Mouse (Mus musculus): ENCODE results near the gene Dop1a. TPM values are rescaled to one million over a fixed set of nuclear protein-coding genes. Genes with fewer than 3 reads are reported as not detected.

Dop1a gene
- polyA plus RNA-seq, 1 experiment from 2014 or later = 9.6 TPM

GRCm38 (mm10) chr9:86522335-86522734 lies 55.4 kb downstream of the Dop1a start:
- Histone ChIP-seq H3K4me1 (peaks cover 9% of the 10 kb centered on the region; the same call in 1 of the 2 replicates), H3K4me3 (no peak overlapping the region), H3K27me3 (ENCODE audit: insufficient read depth, poor library complexity, severe bottlenecking) (no peaks in the 10 kb centered on the region), H3K36me3 (peaks cover 14% of the 10 kb centered on the region; the same call in 1 of the 2 replicates), H3K9me3 (no peaks in the 10 kb centered on the region), H3K27ac (no peak overlapping the region)
- DNase-seq (ENCODE audit: low spot score) = no peak

GRCm38 (mm10) chr9:86525600-86525999 lies 58.6 kb downstream of the Dop1a start:
- Histone ChIP-seq H3K36me3 (peaks cover 19% of the 10 kb centered on the region; the same call in 1 of the 2 replicates), H3K27me3 (ENCODE audit: insufficient read depth, poor library complexity, severe bottlenecking) (no peaks in the 10 kb centered on the region), H3K4me3 (no peak overlapping the region), H3K27ac (no peak overlapping the region), H3K4me1 (peaks cover 9% of the 10 kb centered on the region; the same call in 1 of the 2 replicates), H3K9me3 (no peaks in the 10 kb centered on the region)
- no peak for DNase-seq (ENCODE audit: low spot score)
- WGBS = 36% methylated on average over 2 of the region's 2 CpGs

- Histone ChIP-seq H3K4me1 (no peaks in the 10 kb centered on the region), H3K27ac (no peak overlapping the region), H3K27me3 (ENCODE audit: insufficient read depth, poor library complexity, severe bottlenecking) (no peaks in the 10 kb centered on the region), H3K9me3 (no peaks in the 10 kb centered on the region), H3K4me3 (no peak overlapping the region), H3K36me3 (peaks cover 17% of the 10 kb centered on the region)
- no peak for DNase-seq (ENCODE audit: low spot score)
- WGBS = 90% methylated on average over 5 of the region's 5 CpGs
Observed at GRCm38 (mm10) chr9:86534071-86534470, 67.1 kb downstream of the Dop1a start.

GRCm38 (mm10) chr9:86543451-86543850 lies 76.5 kb downstream of the Dop1a start:
- no peaks in the 10 kb centered on the region for H3K9me3 ChIP-seq
- H3K4me1 ChIP-seq = no peaks in the 10 kb centered on the region
- no peak overlapping the region for H3K27ac ChIP-seq
- peaks cover 49% of the 10 kb centered on the region for H3K36me3 ChIP-seq
- H3K4me3 ChIP-seq = no peak overlapping the region
- DNase-seq (ENCODE audit: low spot score) = no peak
- WGBS = 96% methylated on average over 3 of the region's 3 CpGs
- no peaks in the 10 kb centered on the region for H3K27me3 ChIP-seq (ENCODE audit: insufficient read depth, poor library complexity, severe bottlenecking)

- no peaks in the 10 kb centered on the region for H3K27me3 ChIP-seq (ENCODE audit: insufficient read depth, poor library complexity, severe bottlenecking)
- 80% methylated on average over 1 of the region's 1 CpGs for WGBS
- no peaks in the 10 kb centered on the region for H3K9me3 ChIP-seq
- peaks cover 59% of the 10 kb centered on the region for H3K36me3 ChIP-seq
- DNase-seq (ENCODE audit: low spot score) = no peak
- H3K4me3 ChIP-seq = no peak overlapping the region
- no peak overlapping the region for H3K27ac ChIP-seq
- no peaks in the 10 kb centered on the region for H3K4me1 ChIP-seq
Observed at GRCm38 (mm10) chr9:86544559-86544958, 77.6 kb downstream of the Dop1a start.

- WGBS = 81% methylated on average over 5 of the region's 5 CpGs
- H3K4me1 ChIP-seq = no peaks in the 10 kb centered on the region
- no peaks in the 10 kb centered on the region for H3K27me3 ChIP-seq (ENCODE audit: insufficient read depth, poor library complexity, severe bottlenecking)
- H3K4me3 ChIP-seq = no peak overlapping the region
- H3K27ac ChIP-seq = no peak overlapping the region
- peaks cover 57% of the 10 kb centered on the region for H3K36me3 ChIP-seq
- no peak for DNase-seq (ENCODE audit: low spot score)
- no peaks in the 10 kb centered on the region for H3K9me3 ChIP-seq
Observed at GRCm38 (mm10) chr9:86549637-86550162, 82.7 kb downstream of the Dop1a start.

- 89% methylated on average over 3 of the region's 3 CpGs for WGBS
- Histone ChIP-seq H3K9me3 (no peaks in the 10 kb centered on the region), H3K27ac (no peak overlapping the region), H3K4me1 (no peaks in the 10 kb centered on the region), H3K36me3 (peaks cover 59% of the 10 kb centered on the region), H3K4me3 (no peak overlapping the region), H3K27me3 (ENCODE audit: insufficient read depth, poor library complexity, severe bottlenecking) (no peaks in the 10 kb centered on the region)
- no peak for DNase-seq (ENCODE audit: low spot score)
Observed at GRCm38 (mm10) chr9:86550717-86551116, 83.8 kb downstream of the Dop1a start.

- H3K4me3 ChIP-seq = no peak overlapping the region
- H3K9me3 ChIP-seq = no peaks in the 10 kb centered on the region
- H3K27ac ChIP-seq = no peak overlapping the region
- H3K36me3 ChIP-seq = peaks cover 73% of the 10 kb centered on the region
- 94% methylated on average over 9 of the region's 9 CpGs for WGBS
- H3K27me3 ChIP-seq (ENCODE audit: insufficient read depth, poor library complexity, severe bottlenecking) = no peaks in the 10 kb centered on the region
- H3K4me1 ChIP-seq = no peaks in the 10 kb centered on the region
- DNase-seq (ENCODE audit: low spot score) = no peak
Observed at GRCm38 (mm10) chr9:86553886-86554285, 86.9 kb downstream of the Dop1a start.

- Histone ChIP-seq H3K9me3 (no peaks in the 10 kb centered on the region), H3K27me3 (ENCODE audit: insufficient read depth, poor library complexity, severe bottlenecking) (no peaks in the 10 kb centered on the region), H3K4me3 (no peak overlapping the region), H3K36me3 (peaks cover 76% of the 10 kb centered on the region), H3K4me1 (no peaks in the 10 kb centered on the region), H3K27ac (no peak overlapping the region)
- no peak for DNase-seq (ENCODE audit: low spot score)
- 90% methylated on average over 4 of the region's 4 CpGs for WGBS
Observed at GRCm38 (mm10) chr9:86554641-86555040, 87.7 kb downstream of the Dop1a start.

- H3K9me3 ChIP-seq = no peaks in the 10 kb centered on the region
- H3K27me3 ChIP-seq (ENCODE audit: insufficient read depth, poor library complexity, severe bottlenecking) = no peaks in the 10 kb centered on the region
- no peaks in the 10 kb centered on the region for H3K4me1 ChIP-seq
- H3K4me3 ChIP-seq = no peak overlapping the region
- H3K27ac ChIP-seq = no peak overlapping the region
- DNase-seq (ENCODE audit: low spot score) = no peak
- peaks cover 90% of the 10 kb centered on the region for H3K36me3 ChIP-seq
- WGBS = 86% methylated on average over 3 of the region's 3 CpGs
Observed at GRCm38 (mm10) chr9:86560543-86560942, 93.6 kb downstream of the Dop1a start.

GRCm38 (mm10) chr9:86569314-86569910 lies 102.5 kb downstream of the Dop1a start:
- Histone ChIP-seq H3K9me3 (no peaks in the 10 kb centered on the region), H3K4me1 (peaks cover 19% of the 10 kb centered on the region), H3K27ac (no peak overlapping the region), H3K4me3 (no peak overlapping the region), H3K27me3 (ENCODE audit: insufficient read depth, poor library complexity, severe bottlenecking) (no peaks in the 10 kb centered on the region), H3K36me3 (peaks cover 42% of the 10 kb centered on the region)
- 81% methylated on average over 3 of the region's 3 CpGs for whole genome bisulfite sequencing
- no peak for DNase-seq (ENCODE audit: low spot score)

GRCm38 (mm10) chr9:86570261-86570890 lies 103.4 kb downstream of the Dop1a start:
- 84% methylated on average over 10 of the region's 10 CpGs for WGBS
- no peak overlapping the region for H3K27ac ChIP-seq

GRCm38 (mm10) chr9:86570946-86571345 lies 104.0 kb downstream of the Dop1a start:
- DNase-seq (ENCODE audit: low spot score) = no peak
- WGBS = 15% methylated on average over 8 of the region's 8 CpGs
- no peaks in the 10 kb centered on the region for H3K9me3 ChIP-seq
- peak overlapping the region; percentile 84 for H3K4me3 ChIP-seq
- peaks cover 19% of the 10 kb centered on the region for H3K4me1 ChIP-seq
- no peak overlapping the region for H3K27ac ChIP-seq
- no peaks in the 10 kb centered on the region for H3K27me3 ChIP-seq (ENCODE audit: insufficient read depth, poor library complexity, severe bottlenecking)
- H3K36me3 ChIP-seq = peaks cover 27% of the 10 kb centered on the region

More at GRCm38 (mm10) chr9:86570261-86570890, 103.4 kb downstream of the Dop1a start:
- DNase-seq (ENCODE audit: low spot score) = no peak
- Histone ChIP-seq H3K4me1 (peaks cover 19% of the 10 kb centered on the region), H3K36me3 (peaks cover 32% of the 10 kb centered on the region), H3K9me3 (no peaks in the 10 kb centered on the region), H3K27me3 (ENCODE audit: insufficient read depth, poor library complexity, severe bottlenecking) (no peaks in the 10 kb centered on the region), H3K4me3 (peak overlapping the region; percentile 84)
